Mouse (Mus musculus): ENCODE measurements around the gene Lyst. TPM values are rescaled to one million over a fixed set of nuclear protein-coding genes. Genes with fewer than 3 reads are reported as not detected.
"Not testable (repeated sequence)": the region's sequence is repeated elsewhere in the genome, so short reads cannot be mapped to it uniquely, and the experiment has no call there.

Lyst gene
- polyA plus RNA-seq, 1 experiment from 2014 or later, result 3.6 TPM

GRCm38 (mm10) chr13:13783296-13783695 is 193.1 kb downstream of the Lyst start:
- Histone ChIP-seq H3K4me1 (replicated peaks) (peaks cover 16% of the 10 kb centered on the region), H3K27me3 (peaks cover 56% of the 10 kb centered on the region), H3K4me2 (0 out of 2 replicates have a peak overlapping the region, but pooled peaks have one; percentile 71), H3K4me3 (replicated peaks) (no peak overlapping the region), H3K27ac (replicated peaks) (no peak overlapping the region), H3K9ac (no peak overlapping the region), H3K36me3 (replicated peaks) (peaks cover 7% of the 10 kb centered on the region; the same call in 1 of the 2 replicates), H3K9me3 (replicated peaks) (no peaks in the 10 kb centered on the region)
- no peak for ATAC-seq (ENCODE audit: insufficient read depth)
- 41% methylated on average over 7 of the region's 7 CpGs for WGBS (ENCODE audit: insufficient replicate concordance)

- ATAC-seq (ENCODE audit: insufficient read depth), result no peak
- Histone ChIP-seq H3K9me3 (replicated peaks) (no peaks in the 10 kb centered on the region), H3K36me3 (replicated peaks) (0 out of 2 replicates have a peak, but pooled peaks cover 2% of the 10 kb centered on the region), H3K9ac (no peak within 1 kb of the TSS), H3K4me2 (peak within 1 kb of the TSS; percentile 71), H3K4me1 (replicated peaks) (peaks cover 16% of the 10 kb centered on the region), H3K4me3 (replicated peaks) (peak within 1 kb of the TSS; percentile 44), H3K27ac (replicated peaks) (no peak within 1 kb of the TSS), H3K27me3 (peaks cover 56% of the 10 kb centered on the region)
- under 1% methylated on average over 42 of the region's 43 CpGs for WGBS (ENCODE audit: insufficient replicate concordance)
These were observed 193.8 kb downstream of the Lyst start, which contains the start of gene Gng4 for GRCm38 (mm10) chr13:13783894-13784419. TSS of gene Gng4 (plus strand) at chr13:13784059.

- no peak overlapping the region for H3K9ac ChIP-seq
These were observed 194.3 kb downstream of the Lyst start for GRCm38 (mm10) chr13:13784420-13784936.

GRCm38 (mm10) chr13:13784981-13785783 is 195.0 kb downstream of the Lyst start:
- Histone ChIP-seq H3K4me3 (replicated peaks) (peak overlapping the region; percentile 44), H3K4me1 (replicated peaks) (peaks cover 16% of the 10 kb centered on the region), H3K4me2 (peak overlapping the region; percentile 71), H3K36me3 (replicated peaks) (no peaks in the 10 kb centered on the region), H3K27ac (replicated peaks) (no peak overlapping the region), H3K9ac (no peak overlapping the region), H3K9me3 (replicated peaks) (no peaks in the 10 kb centered on the region), H3K27me3 (peaks cover 56% of the 10 kb centered on the region)
- peak; percentile 44; the same call in 1 of the 2 replicates for ATAC-seq (ENCODE audit: insufficient read depth)
- WGBS (ENCODE audit: insufficient replicate concordance), result 1% methylated on average over 30 of the region's 30 CpGs

More at GRCm38 (mm10) chr13:13784420-13784936, 194.3 kb downstream of the Lyst start:
- Histone ChIP-seq H3K4me1 (replicated peaks) (peaks cover 16% of the 10 kb centered on the region), H3K4me3 (replicated peaks) (peak overlapping the region; percentile 44), H3K36me3 (replicated peaks) (no peaks in the 10 kb centered on the region), H3K4me2 (peak overlapping the region; percentile 71), H3K27me3 (peaks cover 56% of the 10 kb centered on the region), H3K27ac (replicated peaks) (no peak overlapping the region), H3K9me3 (replicated peaks) (no peaks in the 10 kb centered on the region)
- 2% methylated on average over 59 of the region's 59 CpGs for WGBS (ENCODE audit: insufficient replicate concordance)
- ATAC-seq (ENCODE audit: insufficient read depth), result peak; percentile 22; the same call in 1 of the 2 replicates

- H3K4me2 ChIP-seq, result no peak overlapping the region
- H3K4me3 ChIP-seq (replicated peaks), result no peak overlapping the region
- H3K27me3 ChIP-seq, result peaks cover 50% of the 10 kb centered on the region
- H3K27ac ChIP-seq (replicated peaks), result no peak overlapping the region
- ATAC-seq (ENCODE audit: insufficient read depth), result no peak
- WGBS (ENCODE audit: insufficient replicate concordance), result 67% methylated on average over 6 of the region's 6 CpGs
- no peaks in the 10 kb centered on the region for H3K9me3 ChIP-seq (replicated peaks)
- H3K36me3 ChIP-seq (replicated peaks), result no peaks in the 10 kb centered on the region
- H3K9ac ChIP-seq, result no peak overlapping the region
- H3K4me1 ChIP-seq (replicated peaks), result peaks cover 16% of the 10 kb centered on the region
These were observed 196.8 kb downstream of the Lyst start for GRCm38 (mm10) chr13:13786971-13787370.

GRCm38 (mm10) chr13:13788070-13788469 is 197.9 kb downstream of the Lyst start:
- Histone ChIP-seq H3K4me1 (replicated peaks) (peaks cover 16% of the 10 kb centered on the region), H3K27me3 (peaks cover 41% of the 10 kb centered on the region), H3K4me3 (replicated peaks) (no peak overlapping the region), H3K9me3 (replicated peaks) (no peaks in the 10 kb centered on the region), H3K27ac (replicated peaks) (no peak overlapping the region), H3K4me2 (no peak overlapping the region), H3K9ac (no peak overlapping the region), H3K36me3 (replicated peaks) (no peaks in the 10 kb centered on the region)
- WGBS (ENCODE audit: insufficient replicate concordance), result 54% methylated on average over 4 of the region's 4 CpGs
- no peak for ATAC-seq (ENCODE audit: insufficient read depth)

GRCm38 (mm10) chr13:13791981-13792380 is 201.8 kb downstream of the Lyst start:
- no peak overlapping the region for H3K4me2 ChIP-seq
- no peak for ATAC-seq (ENCODE audit: insufficient read depth)
- no peak overlapping the region for H3K27ac ChIP-seq (replicated peaks)
- WGBS (ENCODE audit: insufficient replicate concordance), result 79% methylated on average over 3 of the region's 3 CpGs
- H3K36me3 ChIP-seq (replicated peaks), result no peaks in the 10 kb centered on the region
- no peaks in the 10 kb centered on the region for H3K4me1 ChIP-seq (replicated peaks)
- H3K9me3 ChIP-seq (replicated peaks), result no peaks in the 10 kb centered on the region
- peaks cover 5% of the 10 kb centered on the region; the same call in 1 of the 2 replicates for H3K27me3 ChIP-seq
- no peak overlapping the region for H3K9ac ChIP-seq
- no peak overlapping the region for H3K4me3 ChIP-seq (replicated peaks)

- Histone ChIP-seq H3K9ac (no peak overlapping the region), H3K4me3 (replicated peaks) (no peak overlapping the region), H3K9me3 (replicated peaks) (no peaks in the 10 kb centered on the region), H3K27me3 (no peaks in the 10 kb centered on the region), H3K27ac (replicated peaks) (no peak overlapping the region), H3K4me1 (replicated peaks) (no peaks in the 10 kb centered on the region), H3K4me2 (no peak overlapping the region), H3K36me3 (replicated peaks) (no peaks in the 10 kb centered on the region)
- ATAC-seq (ENCODE audit: insufficient read depth), result no peak
- 9% methylated on average over 5 of the region's 5 CpGs for WGBS (ENCODE audit: insufficient replicate concordance)
These were observed 205.1 kb downstream of the Lyst start for GRCm38 (mm10) chr13:13795166-13795832.

GRCm38 (mm10) chr13:13796082-13796481 is 205.9 kb downstream of the Lyst start:
- no peak overlapping the region for H3K4me2 ChIP-seq
- no peak overlapping the region for H3K4me3 ChIP-seq (replicated peaks)
- H3K36me3 ChIP-seq (replicated peaks), result no peaks in the 10 kb centered on the region
- H3K27me3 ChIP-seq, result no peaks in the 10 kb centered on the region
- H3K4me1 ChIP-seq (replicated peaks), result no peaks in the 10 kb centered on the region
- ATAC-seq (ENCODE audit: insufficient read depth), result no peak
- H3K9ac ChIP-seq, result no peak overlapping the region
- no peaks in the 10 kb centered on the region for H3K9me3 ChIP-seq (replicated peaks)
- WGBS (ENCODE audit: insufficient replicate concordance), result 60% methylated on average over 1 of the region's 1 CpGs
- H3K27ac ChIP-seq (replicated peaks), result no peak overlapping the region

GRCm38 (mm10) chr13:13797816-13798215 is 207.6 kb downstream of the Lyst start:
- not testable (repeated sequence) for H3K27me3 ChIP-seq; H3K9ac ChIP-seq; ATAC-seq (ENCODE audit: insufficient read depth); H3K4me2 ChIP-seq; H3K9me3 ChIP-seq (replicated peaks); H3K27ac ChIP-seq (replicated peaks); H3K4me3 ChIP-seq (replicated peaks); H3K36me3 ChIP-seq (replicated peaks); H3K4me1 ChIP-seq (replicated peaks)
- WGBS (ENCODE audit: insufficient replicate concordance), result 71% methylated on average over 12 of the region's 12 CpGs

GRCm38 (mm10) chr13:13798775-13799174 is 208.6 kb downstream of the Lyst start:
- Histone ChIP-seq H3K4me1 (replicated peaks) (no peaks in the 10 kb centered on the region), H3K9me3 (replicated peaks) (no peaks in the 10 kb centered on the region), H3K27ac (replicated peaks) (no peak overlapping the region), H3K4me3 (replicated peaks) (no peak overlapping the region), H3K9ac (no peak overlapping the region), H3K4me2 (no peak overlapping the region), H3K27me3 (no peaks in the 10 kb centered on the region), H3K36me3 (replicated peaks) (no peaks in the 10 kb centered on the region)
- ATAC-seq (ENCODE audit: insufficient read depth), result no peak
- 69% methylated on average over 8 of the region's 8 CpGs for WGBS (ENCODE audit: insufficient replicate concordance)
